In the genomic region with DNA sequence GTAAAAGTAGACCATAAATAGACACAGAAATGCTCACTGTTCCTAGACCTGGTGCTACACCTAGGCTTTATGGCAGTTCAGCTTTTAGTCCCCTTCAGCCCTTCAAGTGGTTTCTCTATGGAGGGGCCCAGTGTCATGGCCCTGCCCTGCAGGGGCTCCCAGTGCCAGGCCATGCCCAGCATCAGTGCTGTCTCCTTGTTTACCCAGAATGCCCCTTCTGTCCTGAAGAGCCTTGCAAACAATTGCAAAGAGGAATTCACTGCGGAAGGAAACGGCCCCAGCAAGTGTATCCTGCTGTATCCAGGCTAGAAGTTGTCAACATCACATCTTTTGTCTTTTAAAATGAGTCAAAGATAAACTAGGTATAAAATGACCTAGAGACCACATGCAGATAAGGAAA, we compare ENCODE assay signal across 22 mouse cellular contexts.
DNase-seq lines count a peak whose midpoint lies in the region; ATAC-seq and TF ChIP-seq lines count a peak whose summit lies in the region.
"Had no signal": no experiment of that assay in that cellular context is flagged by ENCODE, and none has a peak within 500 bp of the region (broad histone marks: within the 10 kb centered on the region; RNA-seq: fewer than 3 reads in every experiment).

No protein-coding gene starts in this region.

- no peaks in the 10 kb centered on the region for H3K79me2 ChIP-seq in heart, adult 2 months (replicated peaks; ENCODE audit: control insufficient read depth, insufficient read depth, low read length)

- no peak overlapping the region for H3K4me3 ChIP-seq in heart, adult 2 months
- no peak overlapping the region for H3K4me3 ChIP-seq in liver, embryonic 11.5 days (ENCODE audit: low read depth, low read length)
- no peak overlapping the region for H3K4me3 ChIP-seq in liver, embryonic 12.5 days
- H3K4me3 ChIP-seq in lung, adult 2 months (replicated peaks; ENCODE audit: extremely low read depth, low read depth, low read length), result no peak overlapping the region
- H3K4me3 ChIP-seq in midbrain, embryonic 16.5 days (ENCODE audit: low read depth, low read length), result no peak overlapping the region
- H3K4me3 ChIP-seq: embryonic facial prominence, embryonic 10.5 days; forebrain, embryonic 13.5 days; heart, embryonic 13.5 days; hindbrain, embryonic 13.5 days had no signal

- H3K4me1 ChIP-seq in heart, adult 2 months (ENCODE audit: control insufficient read depth, insufficient read depth, low read length), result peaks cover 3% of the 10 kb centered on the region
- H3K4me1 ChIP-seq in liver, embryonic 11.5 days (replicated peaks; ENCODE audit: control insufficient read depth, insufficient read depth, low read length), result no peaks in the 10 kb centered on the region
- H3K4me1 ChIP-seq in liver, embryonic 12.5 days, result no peaks in the 10 kb centered on the region
- peaks cover 2% of the 10 kb centered on the region for H3K4me1 ChIP-seq in lung, adult 2 months (ENCODE audit: control insufficient read depth, insufficient read depth, low read length)
- no peaks in the 10 kb centered on the region for H3K4me1 ChIP-seq in midbrain, embryonic 16.5 days (ENCODE audit: control insufficient read depth, insufficient read depth, low read length)
- H3K4me1 ChIP-seq: embryonic facial prominence, embryonic 10.5 days; forebrain, embryonic 13.5 days; heart, embryonic 13.5 days; hindbrain, embryonic 13.5 days had no signal

- no peak overlapping the region for H3K4me2 ChIP-seq in liver, embryonic 11.5 days
- no peak overlapping the region for H3K4me2 ChIP-seq in liver, embryonic 12.5 days
- H3K4me2 ChIP-seq in midbrain, embryonic 16.5 days (ENCODE audit: low read length), result no peak overlapping the region
- H3K4me2 ChIP-seq: forebrain, embryonic 13.5 days; heart, embryonic 13.5 days; hindbrain, embryonic 13.5 days had no signal

- no peak for TF ChIP-seq EP300 in heart, adult 2 months (IDR thresholded peaks at IDR 0.05; ENCODE audit: insufficient read depth, low read depth, low read length)

- H3K9ac ChIP-seq in heart, adult 2 months (ENCODE audit: low read depth, low read length), result no peak overlapping the region
- H3K9ac ChIP-seq in liver, embryonic 11.5 days (ENCODE audit: low read depth, low read length), result no peak overlapping the region
- H3K9ac ChIP-seq in liver, embryonic 12.5 days, result no peak overlapping the region
- H3K9ac ChIP-seq in midbrain, embryonic 16.5 days (ENCODE audit: low read depth, low read length), result no peak overlapping the region
- H3K9ac ChIP-seq: forebrain, embryonic 13.5 days; forebrain, postnatal 0 days; heart, embryonic 13.5 days; hindbrain, embryonic 13.5 days had no signal

- intact Hi-C loops in heart, adult 2 months (cut with DNase I), result loop anchor here (5.0 kb wide), 1 partner anchor 600 kb away; no protein-coding TSS in a partner anchor

- TF ChIP-seq POLR2A in heart, adult 2 months (IDR thresholded peaks at IDR 0.05; ENCODE audit: insufficient read depth, low read depth, low read length), result no peak
- no peak for TF ChIP-seq POLR2A in lung, adult 2 months (IDR thresholded peaks at IDR 0.05; ENCODE audit: borderline replicate concordance, extremely low read depth, low read depth, low read length)

- no peak for DNase-seq in heart, adult 2 months
- DNase-seq in heart, adult 9 months (ENCODE audit: low spot score in 2 of 2), result no peak
- no peak for DNase-seq in liver, embryonic 11.5 days (ENCODE audit: low spot score)
- DNase-seq in lung, postnatal 10 days, result peak; percentile 38
- DNase-seq in lung, adult 2 months, result no peak
- DNase-seq: adrenal gland, postnatal 14 days; cerebellum, adult 18-20 months; cerebellum, adult 9-11 months; forebrain, postnatal 0 days; gastrocnemius, postnatal 36 days; heart, adult 18-20 months; heart, postnatal 10 days had no signal

- ATAC-seq in liver, embryonic 11.5 days (replicated peaks; ENCODE audit: low FRiP score), result 0 out of 2 replicates have a peak, but pooled peaks have one; percentile 18
- no peak for ATAC-seq in liver, embryonic 12.5 days
- no peak for ATAC-seq in midbrain, embryonic 16.5 days
- ATAC-seq: activated CD4-positive, CD25-positive, alpha-beta regulatory T cell, adult 4 months; forebrain, embryonic 13.5 days; forebrain, postnatal 0 days; hindbrain, postnatal 0 days; Patski had no signal

- H3K27me3 ChIP-seq in heart, adult 2 months (ENCODE audit: control insufficient read depth, insufficient read depth, low read length), result no peaks in the 10 kb centered on the region
- no peaks in the 10 kb centered on the region for H3K27me3 ChIP-seq in liver, embryonic 11.5 days (replicated peaks; ENCODE audit: control insufficient read depth, insufficient read depth, low read length)
- H3K27me3 ChIP-seq in liver, embryonic 12.5 days (replicated peaks), result no peaks in the 10 kb centered on the region
- H3K27me3 ChIP-seq in midbrain, embryonic 16.5 days (ENCODE audit: control insufficient read depth, insufficient read depth, low read depth, low read length), result no peaks in the 10 kb centered on the region
- H3K27me3 ChIP-seq: CH12.LX; forebrain, embryonic 13.5 days; heart, embryonic 13.5 days; Patski had no signal

- peak overlapping the region; percentile 28; the same call in 1 of the 2 replicates for H3K27ac ChIP-seq in heart, adult 2 months
- H3K27ac ChIP-seq in liver, embryonic 11.5 days (ENCODE audit: low read depth, low read length), result no peak overlapping the region
- H3K27ac ChIP-seq in liver, embryonic 12.5 days, result no peak overlapping the region
- no peak overlapping the region for H3K27ac ChIP-seq in midbrain, embryonic 16.5 days (ENCODE audit: low read length)
- H3K27ac ChIP-seq: embryonic facial prominence, embryonic 10.5 days; forebrain, embryonic 13.5 days; heart, embryonic 13.5 days; hindbrain, embryonic 13.5 days; hindbrain, postnatal 0 days had no signal

- no peaks in the 10 kb centered on the region for H3K36me3 ChIP-seq in heart, adult 2 months (ENCODE audit: control insufficient read depth, insufficient read depth, low read length)
- H3K36me3 ChIP-seq in liver, embryonic 11.5 days (ENCODE audit: control insufficient read depth, insufficient read depth, low read length), result no peaks in the 10 kb centered on the region
- no peaks in the 10 kb centered on the region for H3K36me3 ChIP-seq in liver, embryonic 12.5 days
- H3K36me3 ChIP-seq in midbrain, embryonic 16.5 days (ENCODE audit: control insufficient read depth, insufficient read depth, low read length), result no peaks in the 10 kb centered on the region
- H3K36me3 ChIP-seq: embryonic facial prominence, embryonic 10.5 days; heart, embryonic 13.5 days; hindbrain, embryonic 13.5 days had no signal

- H3K9me3 ChIP-seq in liver, embryonic 11.5 days (ENCODE audit: control insufficient read depth, low read length), result no peaks in the 10 kb centered on the region
- no peaks in the 10 kb centered on the region for H3K9me3 ChIP-seq in liver, embryonic 12.5 days (replicated peaks)
- H3K9me3 ChIP-seq in midbrain, embryonic 16.5 days (replicated peaks; ENCODE audit: control insufficient read depth, low read length, poor library complexity, severe bottlenecking), result no peaks in the 10 kb centered on the region
- H3K9me3 ChIP-seq: embryonic facial prominence, embryonic 10.5 days; forebrain, embryonic 13.5 days; heart, embryonic 13.5 days; hindbrain, embryonic 13.5 days had no signal

- WGBS in heart, adult 2 months, result 43% methylated on average over 2 of the region's 2 CpGs
- 58% methylated on average over 2 of the region's 2 CpGs for WGBS in liver, embryonic 11.5 days
- 62% methylated on average over 2 of the region's 2 CpGs for WGBS in liver, embryonic 12.5 days (ENCODE audit: insufficient replicate concordance)
- 38% methylated on average over 2 of the region's 2 CpGs for WGBS in lung, adult 2 months
- WGBS in midbrain, embryonic 16.5 days, result 71% methylated on average over 2 of the region's 2 CpGs

- no peak for TF ChIP-seq CTCF in heart, adult 2 months (IDR thresholded peaks at IDR 0.05)
- no peak for TF ChIP-seq CTCF in lung, adult 2 months (IDR thresholded peaks at IDR 0.05; ENCODE audit: insufficient read depth, low read length)
